Comparison of ENCODE assay signal across 23 mouse cellular contexts in genomic region chr2:144207365-144207764, GRCm38 (mm10).
A peak's percentile ranks its signal among the peaks of the same experiment; 100 is the strongest.
DNase-seq lines count a peak whose midpoint lies in the region; ATAC-seq and TF ChIP-seq lines count a peak whose summit lies in the region.
"Had no signal": no experiment of that assay in that cellular context is flagged by ENCODE, and none has a peak within 500 bp of the region (broad histone marks: within the 10 kb centered on the region; RNA-seq: fewer than 3 reads in every experiment).

No protein-coding gene starts in this region.

- no peak overlapping the region for H3K4me3 ChIP-seq in heart, embryonic 11.5 days (ENCODE audit: low read depth, low read length)
- no peak overlapping the region for H3K4me3 ChIP-seq in lung, postnatal 0 days (ENCODE audit: low read depth, low read length)
- H3K4me3 ChIP-seq in lung, adult 2 months (replicated peaks; ENCODE audit: extremely low read depth, low read depth, low read length), result no peak overlapping the region
- H3K4me3 ChIP-seq in intestine, embryonic 16.5 days (ENCODE audit: low read length), result no peak overlapping the region
- H3K4me3 ChIP-seq: forebrain, embryonic 12.5 days; heart, adult 2 months; limb, embryonic 15.5 days; midbrain, embryonic 15.5 days; neural tube, embryonic 13.5 days had no signal

- no peak for TF ChIP-seq POLR2A in lung, adult 2 months (IDR thresholded peaks at IDR 0.05; ENCODE audit: borderline replicate concordance, extremely low read depth, low read depth, low read length)

- H3K27ac ChIP-seq in heart, embryonic 11.5 days (ENCODE audit: low read depth, low read length), result no peak overlapping the region
- no peak overlapping the region for H3K27ac ChIP-seq in lung, postnatal 0 days (ENCODE audit: low read length)
- H3K27ac ChIP-seq in intestine, embryonic 16.5 days (ENCODE audit: low read length), result no peak overlapping the region
- H3K27ac ChIP-seq: forebrain, embryonic 12.5 days; heart, adult 2 months; hindbrain, embryonic 14.5 days; limb, embryonic 15.5 days; liver, embryonic 14.5 days; midbrain, embryonic 15.5 days; neural tube, embryonic 13.5 days had no signal

- peak; percentile 57 for TF ChIP-seq EP300 in lung, postnatal 0 days (IDR thresholded peaks at IDR 0.05)

- H3K4me2 ChIP-seq in heart, embryonic 11.5 days, result no peak overlapping the region
- no peak overlapping the region for H3K4me2 ChIP-seq in lung, postnatal 0 days (replicated peaks; ENCODE audit: low read depth, low read length)
- H3K4me2 ChIP-seq in intestine, embryonic 16.5 days (ENCODE audit: low read depth, low read length), result no peak overlapping the region
- H3K4me2 ChIP-seq: forebrain, embryonic 12.5 days; hindbrain, embryonic 14.5 days; limb, embryonic 15.5 days; midbrain, embryonic 15.5 days; neural tube, embryonic 13.5 days had no signal

- no peak overlapping the region for H3K9ac ChIP-seq in heart, embryonic 11.5 days (ENCODE audit: low read depth, low read length)
- no peak overlapping the region for H3K9ac ChIP-seq in lung, postnatal 0 days (replicated peaks; ENCODE audit: low read depth)
- H3K9ac ChIP-seq in intestine, embryonic 16.5 days (ENCODE audit: low read depth, low read length), result no peak overlapping the region
- H3K9ac ChIP-seq: forebrain, embryonic 12.5 days; hindbrain, embryonic 14.5 days; limb, embryonic 15.5 days; liver, embryonic 14.5 days; midbrain, embryonic 15.5 days; neural tube, embryonic 13.5 days had no signal

- H3K36me3 ChIP-seq in heart, embryonic 11.5 days (ENCODE audit: control insufficient read depth, insufficient read depth, low read length), result no peaks in the 10 kb centered on the region
- no peaks in the 10 kb centered on the region for H3K36me3 ChIP-seq in lung, postnatal 0 days (ENCODE audit: insufficient read depth, low read length)
- no peaks in the 10 kb centered on the region for H3K36me3 ChIP-seq in intestine, embryonic 16.5 days (ENCODE audit: control insufficient read depth, insufficient read depth, low read length)
- H3K36me3 ChIP-seq: forebrain, embryonic 12.5 days; limb, embryonic 15.5 days; midbrain, embryonic 15.5 days; neural tube, embryonic 13.5 days had no signal

- H3K9me3 ChIP-seq in heart, embryonic 11.5 days (replicated peaks; ENCODE audit: control insufficient read depth, low read length), result no peaks in the 10 kb centered on the region
- no peaks in the 10 kb centered on the region for H3K9me3 ChIP-seq in lung, postnatal 0 days (ENCODE audit: low read length)
- H3K9me3 ChIP-seq in intestine, embryonic 16.5 days (ENCODE audit: control insufficient read depth, low read length), result no peaks in the 10 kb centered on the region
- H3K9me3 ChIP-seq: forebrain, embryonic 12.5 days; limb, embryonic 15.5 days; midbrain, embryonic 15.5 days; neural tube, embryonic 13.5 days had no signal

- no peak for ATAC-seq in heart, embryonic 11.5 days (replicated peaks; ENCODE audit: insufficient number of reproducible peaks, low FRiP score, low TSS enrichment)
- peak; percentile 60 for ATAC-seq in lung, postnatal 0 days
- ATAC-seq in intestine, embryonic 16.5 days, result 0 out of 2 replicates have a peak, but pooled peaks have one; percentile 1
- ATAC-seq: inflammation-experienced regulatory T-cells, adult 6 months; midbrain, embryonic 15.5 days had no signal

- no peaks in the 10 kb centered on the region for H3K4me1 ChIP-seq in heart, embryonic 11.5 days (ENCODE audit: control insufficient read depth, insufficient read depth, low read length)
- H3K4me1 ChIP-seq in lung, postnatal 0 days (ENCODE audit: insufficient read depth, low read depth, low read length), result no peaks in the 10 kb centered on the region
- H3K4me1 ChIP-seq in lung, adult 2 months (ENCODE audit: control insufficient read depth, insufficient read depth, low read length), result 0 out of 2 replicates have a peak, but pooled peaks cover 2% of the 10 kb centered on the region
- peaks cover 4% of the 10 kb centered on the region for H3K4me1 ChIP-seq in intestine, embryonic 16.5 days (ENCODE audit: control insufficient read depth, insufficient read depth, low read length)
- H3K4me1 ChIP-seq: forebrain, embryonic 12.5 days; midbrain, embryonic 15.5 days had no signal

- peak; percentile 20; the same call in 1 of the 2 replicates for TF ChIP-seq CTCF in lung, postnatal 0 days (IDR thresholded peaks at IDR 0.05)
- no peak for TF ChIP-seq CTCF in lung, adult 2 months (IDR thresholded peaks at IDR 0.05; ENCODE audit: insufficient read depth, low read length)

- intact Hi-C loops in heart, postnatal 14 days (cut with DNase I), result no loop called here

- peak; percentile 39 to 45 for DNase-seq in heart, postnatal 14 days
- peak; percentile 45 for DNase-seq in lung, postnatal 0 days (ENCODE audit: low spot score)
- DNase-seq in lung, adult 2 months, result no peak
- peak; percentile 29 for DNase-seq in brain, adult 2 months (ENCODE audit: low read depth, low spot score)
- DNase-seq in thymus, adult 18-20 months, result no peak
- DNase-seq: adrenal gland, postnatal 10 days; cerebellum, adult 9-11 months; gastrocnemius, postnatal 25 days; kidney, postnatal 36 days; layer of hippocampus, adult 9-11 months; left cerebral cortex, postnatal 4 days; retina, postnatal 1 day; thymus, postnatal 36 days had no signal

- H3K27me3 ChIP-seq in heart, embryonic 11.5 days (ENCODE audit: control insufficient read depth, insufficient read depth, low read length), result no peaks in the 10 kb centered on the region
- H3K27me3 ChIP-seq in lung, postnatal 0 days (replicated peaks; ENCODE audit: insufficient read depth, low read length), result no peaks in the 10 kb centered on the region
- H3K27me3 ChIP-seq in intestine, embryonic 16.5 days (replicated peaks; ENCODE audit: control insufficient read depth, insufficient read depth, low read length), result no peaks in the 10 kb centered on the region
- H3K27me3 ChIP-seq: forebrain, embryonic 12.5 days; limb, embryonic 15.5 days; midbrain, embryonic 15.5 days; neural tube, embryonic 13.5 days had no signal

- 70% methylated on average over 1 of the region's 1 CpGs for WGBS in heart, embryonic 11.5 days (ENCODE audit: insufficient replicate concordance)
- WGBS in lung, postnatal 0 days, result 92% methylated on average over 1 of the region's 1 CpGs
- WGBS in lung, adult 2 months, result 71% methylated on average over 1 of the region's 1 CpGs
- 100% methylated on average over 1 of the region's 1 CpGs for WGBS in intestine, embryonic 16.5 days

Comparison
In these comparisons a context has a peak if more than half of its experiments do, and no peak if none do; other contexts are left out.
1. DNase-seq: peak in heart, postnatal 14 days (2 of 2), lung, postnatal 0 days (single experiment) and brain, adult 2 months (single experiment); none in lung, adult 2 months (single experiment) and thymus, adult 18-20 months (0 of 2).